Mouse (Mus musculus) lung, embryonic 16.5 days (tissue): ENCODE measurements at regions not wholly inside any gene's neighbourhood (a gene's known extent, or its start where the extent isn't known, plus 50 kb on each side); places are given as distances from the start of the nearest gene placed in this dataset.

ENCODE experiments used
- ATAC-seq: fragments of 200-750 bp; cut with Nextera tagmentation; 2 replicates; pipeline ENCODE4 v1.8.0; 2017; ENCODE audit warnings: low read depth, mild to moderate bottlenecking, moderate library complexity
- H3K27ac ChIP-seq: fragments of 300-500 bp; sonication (generic); 2 replicates; pipeline ENCODE4 v1.5.1; 2014; ENCODE audit warnings: mild to moderate bottlenecking, control low read depth, low read length
- H3K27me3 ChIP-seq: fragments of 300-500 bp; sonication (generic); 2 replicates; pipeline ENCODE4 v1.6.1; 2014; ENCODE audit warnings: low read depth, low read length, mixed read lengths; ENCODE audit not compliant: control insufficient read depth, insufficient read depth
- H3K36me3 ChIP-seq: fragments of 300-500 bp; sonication (generic); 2 replicates; pipeline ENCODE4 v1.6.1; 2014; ENCODE audit warnings: low read length; ENCODE audit not compliant: control insufficient read depth, insufficient read depth
- H3K4me1 ChIP-seq: fragments of 300-500 bp; sonication (generic); replicated peaks from 2 replicates; pipeline ENCODE4 v1.6.1; 2014; ENCODE audit warnings: low read length, mixed read lengths; ENCODE audit not compliant: control insufficient read depth, insufficient read depth
- H3K4me2 ChIP-seq: fragments of 300-500 bp; sonication (generic); 2 replicates; pipeline ENCODE4 v1.6.1; 2014; ENCODE audit warnings: low read depth, low read length, control low read depth
- H3K4me3 ChIP-seq: fragments of 300-500 bp; sonication (generic); 2 replicates; pipeline ENCODE4 v1.5.1; 2014; ENCODE audit warnings: mild to moderate bottlenecking, low read length, control low read depth
- H3K9ac ChIP-seq: fragments of 300-500 bp; sonication (generic); 2 replicates; pipeline ENCODE4 v1.6.1; 2014; ENCODE audit warnings: low read length, control low read depth
- H3K9me3 ChIP-seq: fragments of 300-500 bp; sonication (generic); 2 replicates; pipeline ENCODE4 v1.6.1; 2016; ENCODE audit warnings: low read length; ENCODE audit not compliant: control insufficient read depth
- whole genome bisulfite sequencing: fragments of 180-500 bp; shearing (Covaris S2); extraction: QIAGEN DNeasy Blood & Tissue Kit; methylation state at CpG from one replicate; pipeline ENCODE4 v1.1.7; 2014; 5-methylcytosine and 5-hydroxymethylcytosine counted together

- Histone ChIP-seq H3K36me3 (no peaks in the 10 kb centered on the region), H3K9me3 (no peaks in the 10 kb centered on the region), H3K27ac (peak overlapping the region; percentile 55), H3K4me1 (no peaks in the 10 kb centered on the region), H3K4me3 (no peak overlapping the region), H3K4me2 (no peak overlapping the region), H3K9ac (no peak overlapping the region), H3K27me3 (no peaks in the 10 kb centered on the region)
- peak; percentile 86 for ATAC-seq
- WGBS = 40% methylated on average over 1 of the region's 1 CpGs
These were observed 133.2 kb upstream of the Ano5 start for GRCm38 (mm10) chr7:51377584-51377983.
